Mouse (Mus musculus): Measurements from ENCODE around the gene Smok3c.

DNA sequence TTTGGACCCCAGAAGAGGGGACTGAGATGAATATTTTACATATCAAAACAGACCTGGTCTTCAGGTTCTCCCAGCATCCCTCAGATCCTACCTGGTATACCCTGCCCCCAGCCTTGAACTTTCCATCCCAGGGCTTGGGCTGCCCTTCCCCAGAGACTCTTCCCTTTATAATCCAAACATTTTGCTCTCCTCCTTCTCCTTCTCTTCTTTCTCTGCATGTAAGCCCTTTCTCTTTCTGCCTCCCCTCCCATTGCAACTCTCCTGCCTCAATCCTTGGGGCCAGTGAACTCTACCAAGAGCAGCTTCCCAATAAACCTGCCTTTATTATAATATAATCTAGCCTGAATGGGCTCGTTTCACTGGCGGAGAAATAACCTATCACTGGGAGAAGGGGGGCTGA, 30.9 kb downstream of the Smok3c start:
- TF ChIP-seq POLR2A (IDR thresholded peaks at IDR 0.05; ENCODE audit: borderline replicate concordance, extremely low read depth, low read depth, low read length), result no peak
- no peak for TF ChIP-seq CTCF (IDR thresholded peaks at IDR 0.05; ENCODE audit: insufficient read depth, low read length)
